Mouse (Mus musculus) kidney, adult 2 months (tissue): ENCODE measurements at regions not wholly inside any gene's neighbourhood (a gene's known extent, or its start where the extent isn't known, plus 50 kb on each side); places are given as distances from the start of the nearest gene placed in this dataset.

Experiments used
- CTCF ChIP-seq: fragments of 200-500 bp; conservative IDR thresholded peaks from 2 replicates; pipeline ENCODE4 v1.5.1; 2011; ENCODE audit warnings: low read depth, mild to moderate bottlenecking, control low read depth, low read length, moderate library complexity, mixed read lengths; ENCODE audit not compliant: insufficient read depth, insufficient read length
- POLR2A ChIP-seq: fragments of 200-500 bp; IDR thresholded peaks from one replicate; pipeline ENCODE4 v1.6.1; 2011; ENCODE audit warnings: low read depth, low read length, control low read depth

DNA sequence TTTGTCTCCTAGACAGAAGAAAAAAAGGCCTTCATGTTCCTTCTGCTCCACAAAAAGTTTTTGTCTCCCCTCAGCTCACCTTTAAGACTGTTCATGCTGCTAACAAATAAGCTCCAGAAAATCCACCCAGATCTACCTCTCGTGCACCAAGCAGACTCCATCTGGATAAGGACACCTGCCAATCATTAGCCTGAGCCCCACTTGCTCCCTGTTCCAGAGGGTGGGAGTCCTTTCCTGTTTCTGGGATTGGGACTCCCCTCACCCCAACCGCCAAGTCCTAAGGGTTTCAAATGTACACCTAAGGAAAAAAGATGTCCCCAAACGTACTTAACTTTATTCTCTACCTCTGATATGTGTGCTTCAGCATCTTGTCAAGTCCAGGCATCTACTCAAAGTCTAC lies 63.6 kb upstream of the Zfp64 start:
- no peak for TF ChIP-seq POLR2A
- no peak for TF ChIP-seq CTCF
